Mouse (Mus musculus): ENCODE measurements at regions not wholly inside any gene's neighbourhood (a gene's known extent, or its start where the extent isn't known, plus 50 kb on each side); places are given as distances from the start of the nearest gene placed in this dataset.

- DNase-seq = no peak
These were observed 163.2 kb upstream of the Gulp1 start for GRCm38 (mm10) chr1:44388091-44388490.

DNA sequence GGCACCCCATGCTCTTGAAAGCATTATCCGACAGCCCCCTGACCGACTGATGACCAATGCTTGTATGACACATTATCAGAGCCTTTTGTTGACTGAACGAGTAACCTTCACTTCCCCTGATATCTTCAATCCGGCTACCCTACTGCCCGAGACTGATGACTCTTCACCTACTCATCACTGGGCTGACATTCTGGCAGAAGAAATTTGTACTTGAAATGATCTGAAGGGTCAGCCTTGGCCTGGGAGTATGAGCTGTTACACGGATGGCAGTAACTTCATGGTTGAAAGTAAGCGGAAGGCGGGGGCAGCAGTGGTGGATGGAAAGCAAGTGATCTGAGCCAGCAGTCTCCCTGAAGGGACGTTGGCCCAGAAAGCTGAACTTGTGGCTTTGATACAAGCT, 159.2 kb upstream of the Gulp1 start:
- no peak for DNase-seq

GRCm38 (mm10) chr1:44395538-44395937, 155.8 kb upstream of the Gulp1 start:
- no peak for DNase-seq

DNA sequence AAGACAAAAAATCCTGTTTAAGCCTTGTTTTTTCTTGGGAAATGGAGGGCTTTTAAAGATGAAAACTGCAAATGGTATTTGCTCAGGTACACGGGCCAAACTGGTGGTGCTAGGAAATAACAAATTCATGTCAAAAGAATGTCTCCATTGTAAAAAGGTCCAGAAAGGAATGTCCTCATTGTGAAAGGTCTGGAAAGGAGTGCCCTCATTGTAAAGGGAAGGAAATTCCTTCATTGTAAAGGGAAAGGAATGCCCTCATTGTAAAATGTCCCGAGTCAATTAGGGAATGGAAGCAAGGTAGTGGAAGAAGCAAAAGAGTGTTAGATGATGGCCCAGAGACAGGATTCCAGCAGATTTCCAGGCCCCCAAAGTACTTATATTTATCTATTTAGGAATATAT, 153.2 kb upstream of the Gulp1 start:
- no peak for DNase-seq

DNA sequence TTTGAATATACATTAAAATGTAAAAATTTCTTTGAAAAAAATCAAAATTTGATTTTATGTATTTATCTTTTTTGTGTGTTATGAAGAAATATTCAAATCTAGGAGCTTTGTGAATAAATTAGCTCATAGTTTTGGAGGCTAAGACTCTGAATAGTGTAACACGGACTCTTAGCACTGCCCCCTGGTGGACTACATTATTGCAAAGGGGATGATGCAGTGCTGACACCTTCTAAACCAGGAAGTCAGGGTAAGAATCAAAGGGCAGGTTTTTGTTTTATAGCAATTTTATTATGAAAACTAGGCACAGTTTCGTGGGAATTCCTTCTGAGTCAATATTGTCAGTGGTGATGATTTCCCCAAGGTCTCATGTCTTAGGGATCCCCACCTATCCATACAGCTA, 113.5 kb upstream of the Gulp1 start:
- DNase-seq = peak; percentile 1

Data from thymus, postnatal 25 days (tissue).